Mouse (Mus musculus) megakaryocyte, embryonic 14.5 days (primary cell): ENCODE measurements around the gene Itpk1. TPM values are rescaled to one million over a fixed set of nuclear protein-coding genes. Genes with fewer than 3 reads are reported as not detected.

Experiments
- H3K27me3 ChIP-seq: replicated peaks from 2 replicates; pipeline ENCODE3; 2012; ENCODE audit warnings: inconsistent platforms
- H3K36me3 ChIP-seq: replicated peaks from 2 replicates; pipeline ENCODE3; 2012; ENCODE audit warnings: low read length, inconsistent platforms, mixed read lengths
- H3K4me1 ChIP-seq: 2 replicates; pipeline ENCODE4 v1.6.1; 2012; ENCODE audit warnings: inconsistent platforms
- H3K4me3 ChIP-seq: replicated peaks from 2 replicates; pipeline ENCODE3; 2012; ENCODE audit warnings: moderate library complexity, mild to moderate bottlenecking, inconsistent platforms
- H3K9me3 ChIP-seq: 2 replicates; pipeline ENCODE4 v1.6.1; 2012; ENCODE audit warnings: inconsistent platforms
- FLI1 ChIP-seq: IDR thresholded peaks from 2 replicates; pipeline ENCODE4 v1.6.1; 2012; ENCODE audit warnings: low read length, inconsistent platforms, mixed read lengths
- GATA1 ChIP-seq: IDR thresholded peaks from 3 replicates; pipeline ENCODE4 v1.6.1; 2012; ENCODE audit warnings: mixed read lengths, low read length, inconsistent platforms, borderline replicate concordance
- polyA plus RNA-seq: library from polyadenylated mRNA; stranded (reverse); fragments of >175 nt; gene quantifications from 2 replicates; pipeline ENCODE4 v1.2.3, GENCODE M21; 2012; ENCODE audit warnings: low replicate concordance; ENCODE audit not compliant: insufficient read depth

Gene Itpk1
- polyA plus RNA-seq, 1 experiment = 19.2 TPM

GRCm38 (mm10) chr12:102628221-102628620 is 76.5 kb downstream of the Itpk1 start:
- H3K4me1 ChIP-seq = peaks cover 3% of the 10 kb centered on the region; the same call in 1 of the 2 replicates
- no peak overlapping the region for H3K4me3 ChIP-seq
- peaks cover 5% of the 10 kb centered on the region for H3K36me3 ChIP-seq
- H3K27me3 ChIP-seq = no peaks in the 10 kb centered on the region
- TF ChIP-seq FLI1 (no peak), GATA1 (no peak)
- H3K9me3 ChIP-seq = no peaks in the 10 kb centered on the region

DNA sequence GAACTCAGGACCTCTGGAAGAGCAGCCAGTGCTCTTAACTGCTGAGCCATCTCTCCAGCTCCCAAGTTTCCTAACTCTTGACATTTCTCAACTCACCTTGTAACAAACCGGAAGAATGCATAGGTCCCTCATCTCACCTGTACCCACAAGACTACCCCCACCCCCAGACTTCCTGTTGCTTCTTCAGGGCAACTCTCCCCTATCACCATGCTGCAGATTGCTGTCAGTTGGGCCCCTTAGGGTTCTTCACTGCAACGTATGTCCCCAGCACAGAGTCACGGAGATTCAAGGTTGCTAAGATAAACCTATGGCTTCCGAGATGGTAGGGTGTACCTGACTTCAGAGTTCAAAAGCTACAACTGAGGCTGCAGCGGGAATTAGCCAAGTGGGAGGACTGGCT is 77.2 kb downstream of the Itpk1 start:
- no peaks in the 10 kb centered on the region for H3K9me3 ChIP-seq
- H3K4me3 ChIP-seq = no peak overlapping the region
- H3K27me3 ChIP-seq = no peaks in the 10 kb centered on the region
- H3K4me1 ChIP-seq = peaks cover 3% of the 10 kb centered on the region; the same call in 1 of the 2 replicates
- TF ChIP-seq GATA1 = no peak
- no peak for TF ChIP-seq FLI1
- H3K36me3 ChIP-seq = peaks cover 11% of the 10 kb centered on the region

DNA sequence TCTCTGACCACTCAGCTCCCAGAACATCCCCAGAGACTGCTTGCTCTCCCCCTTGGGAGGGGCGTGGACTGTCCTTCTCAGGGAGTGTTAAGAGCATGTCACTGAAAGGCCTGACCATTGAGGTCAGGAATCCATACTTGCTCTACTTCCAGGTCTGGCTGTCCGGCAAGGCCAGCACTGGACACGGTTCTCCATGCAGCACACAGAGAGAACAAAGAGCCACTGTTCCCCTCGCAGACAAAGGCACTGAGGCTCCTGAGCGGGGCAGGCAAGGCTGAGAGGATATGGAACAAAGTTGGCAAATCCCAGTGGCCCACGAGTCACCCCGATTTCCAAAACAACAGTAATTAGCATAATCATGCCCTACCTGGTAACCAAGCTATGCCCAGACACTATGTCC is 77.9 kb downstream of the Itpk1 start:
- TF ChIP-seq GATA1 (no peak), FLI1 (no peak)
- no peaks in the 10 kb centered on the region for H3K27me3 ChIP-seq
- no peak overlapping the region for H3K4me3 ChIP-seq
- no peaks in the 10 kb centered on the region; the same call in 1 of the 2 replicates for H3K4me1 ChIP-seq
- H3K36me3 ChIP-seq = peaks cover 18% of the 10 kb centered on the region
- no peaks in the 10 kb centered on the region for H3K9me3 ChIP-seq

- H3K4me3 ChIP-seq = no peak overlapping the region
- no peak for TF ChIP-seq FLI1
- no peak for TF ChIP-seq GATA1
- peaks cover 30% of the 10 kb centered on the region for H3K36me3 ChIP-seq
- H3K27me3 ChIP-seq = no peaks in the 10 kb centered on the region
- peaks cover 4% of the 10 kb centered on the region; the same call in 1 of the 2 replicates for H3K4me1 ChIP-seq
- no peaks in the 10 kb centered on the region for H3K9me3 ChIP-seq
Observed at GRCm38 (mm10) chr12:102625717-102626116, 79.0 kb downstream of the Itpk1 start.

DNA sequence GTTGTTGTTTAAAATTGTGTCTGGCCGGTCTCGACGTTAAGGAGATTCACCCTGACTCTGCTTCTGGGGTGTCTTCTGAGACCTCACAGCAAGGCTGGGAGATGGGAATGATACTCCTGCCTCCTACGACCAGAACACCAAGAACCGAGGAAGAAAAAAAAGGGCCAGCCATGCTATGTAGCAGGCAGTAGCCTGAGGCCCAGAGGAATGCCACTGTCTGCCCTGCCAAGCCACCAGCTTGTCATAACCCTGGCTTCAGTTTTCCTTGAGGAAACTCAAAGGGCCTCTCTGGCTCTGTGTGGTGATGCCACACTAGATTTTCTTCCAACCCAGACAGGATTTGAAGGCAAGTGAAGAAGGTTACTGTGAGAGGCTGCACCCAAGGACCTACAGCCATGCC is 79.6 kb downstream of the Itpk1 start:
- H3K4me3 ChIP-seq = no peak overlapping the region
- TF ChIP-seq GATA1 (no peak), FLI1 (no peak)
- peaks cover 34% of the 10 kb centered on the region for H3K36me3 ChIP-seq
- peaks cover 5% of the 10 kb centered on the region for H3K4me1 ChIP-seq
- H3K9me3 ChIP-seq = no peaks in the 10 kb centered on the region
- H3K27me3 ChIP-seq = no peaks in the 10 kb centered on the region

GRCm38 (mm10) chr12:102623827-102624226 is 80.9 kb downstream of the Itpk1 start:
- TF ChIP-seq FLI1 (no peak), GATA1 (no peak)
- Histone ChIP-seq H3K27me3 (no peaks in the 10 kb centered on the region), H3K9me3 (no peaks in the 10 kb centered on the region), H3K36me3 (peaks cover 39% of the 10 kb centered on the region), H3K4me3 (no peak overlapping the region), H3K4me1 (peaks cover 17% of the 10 kb centered on the region)

- Histone ChIP-seq H3K4me3 (no peak overlapping the region), H3K9me3 (no peaks in the 10 kb centered on the region), H3K36me3 (peaks cover 42% of the 10 kb centered on the region), H3K4me1 (peaks cover 23% of the 10 kb centered on the region), H3K27me3 (no peaks in the 10 kb centered on the region)
- TF ChIP-seq FLI1 (no peak), GATA1 (no peak)
Observed at GRCm38 (mm10) chr12:102622302-102622842, 82.4 kb downstream of the Itpk1 start.

GRCm38 (mm10) chr12:102621811-102622210 is 82.9 kb downstream of the Itpk1 start:
- Histone ChIP-seq H3K4me3 (no peak overlapping the region), H3K27me3 (no peaks in the 10 kb centered on the region), H3K4me1 (peaks cover 28% of the 10 kb centered on the region), H3K9me3 (no peaks in the 10 kb centered on the region), H3K36me3 (peaks cover 42% of the 10 kb centered on the region)
- TF ChIP-seq GATA1 = no peak
- TF ChIP-seq FLI1 = no peak

GRCm38 (mm10) chr12:102621205-102621604 is 83.5 kb downstream of the Itpk1 start:
- peaks cover 34% of the 10 kb centered on the region for H3K4me1 ChIP-seq
- TF ChIP-seq GATA1 (no peak), FLI1 (no peak)
- H3K9me3 ChIP-seq = no peaks in the 10 kb centered on the region
- H3K27me3 ChIP-seq = no peaks in the 10 kb centered on the region
- H3K4me3 ChIP-seq = no peak overlapping the region
- H3K36me3 ChIP-seq = peaks cover 42% of the 10 kb centered on the region

DNA sequence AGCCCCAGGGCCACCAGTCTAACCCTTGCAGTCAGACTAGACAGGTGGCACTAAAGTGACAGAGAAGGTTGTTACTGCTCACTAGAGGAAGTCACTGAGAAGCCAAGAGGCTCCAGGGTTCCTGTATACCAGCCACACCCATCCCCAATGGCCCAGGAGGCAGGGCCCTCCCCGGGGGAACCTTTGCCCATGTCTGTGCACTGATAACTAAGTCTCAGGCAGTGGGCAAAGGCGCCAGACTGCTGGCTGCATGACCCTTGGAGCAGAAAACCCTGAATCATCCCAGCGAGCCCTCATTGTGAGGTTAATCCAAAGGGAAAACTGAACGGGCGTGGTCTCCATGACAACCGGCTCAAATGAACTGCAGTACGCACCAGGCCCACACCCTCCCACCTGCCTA is 84.8 kb downstream of the Itpk1 start:
- Histone ChIP-seq H3K9me3 (no peaks in the 10 kb centered on the region), H3K4me3 (no peak overlapping the region), H3K27me3 (no peaks in the 10 kb centered on the region), H3K4me1 (peaks cover 39% of the 10 kb centered on the region), H3K36me3 (peaks cover 42% of the 10 kb centered on the region)
- TF ChIP-seq GATA1 (no peak), FLI1 (no peak)

- H3K4me3 ChIP-seq = no peak overlapping the region
- H3K36me3 ChIP-seq = peaks cover 46% of the 10 kb centered on the region
- TF ChIP-seq FLI1 (no peak), GATA1 (no peak)
Observed at GRCm38 (mm10) chr12:102618085-102618484, 86.6 kb downstream of the Itpk1 start.

More at GRCm38 (mm10) chr12:102618085-102618484, 86.6 kb downstream of the Itpk1 start:
- H3K27me3 ChIP-seq = no peaks in the 10 kb centered on the region
- peaks cover 50% of the 10 kb centered on the region for H3K4me1 ChIP-seq
- H3K9me3 ChIP-seq = no peaks in the 10 kb centered on the region
